Mouse (Mus musculus) brain, embryonic 14.5 days (tissue): ENCODE data around the gene Dll1. TPM values are rescaled to one million over a fixed set of nuclear protein-coding genes. Genes with fewer than 3 reads are reported as not detected.
A peak's percentile ranks its signal among the peaks of the same experiment; 100 is the strongest.

Experiments used
- DNase-seq: peaks from one replicate; pipeline ENCODE4 v3.0.0-alpha.2; 2011; ENCODE audit warnings: low read depth
- CTCF ChIP-seq: fragments of 200-500 bp; IDR thresholded peaks from 2 replicates; pipeline ENCODE4 v1.5.1; 2012; ENCODE audit warnings: inconsistent platforms, mild to moderate bottlenecking, moderate library complexity, borderline replicate concordance; ENCODE audit not compliant: insufficient read depth, insufficient read length; ENCODE audit errors: extremely low read depth
- POLR2A ChIP-seq: fragments of 200-500 bp; IDR thresholded peaks from 2 replicates; pipeline ENCODE4 v1.6.1; 2012; ENCODE audit warnings: mild to moderate bottlenecking, inconsistent platforms, borderline replicate concordance; ENCODE audit not compliant: poor library complexity, insufficient read depth, insufficient read length, severe bottlenecking; ENCODE audit errors: extremely low read depth
- polyA plus RNA-seq: library from polyadenylated mRNA; depleted of rRNA; stranded (reverse); fragments of >200 nt; gene quantifications from 2 replicates; pipeline ENCODE4 v1.2.3, GENCODE M21; 2012; rRNA removed

The Dll1 gene
- polyA plus RNA-seq: 48.4 and 74.1 TPM in 2 replicates

DNA sequence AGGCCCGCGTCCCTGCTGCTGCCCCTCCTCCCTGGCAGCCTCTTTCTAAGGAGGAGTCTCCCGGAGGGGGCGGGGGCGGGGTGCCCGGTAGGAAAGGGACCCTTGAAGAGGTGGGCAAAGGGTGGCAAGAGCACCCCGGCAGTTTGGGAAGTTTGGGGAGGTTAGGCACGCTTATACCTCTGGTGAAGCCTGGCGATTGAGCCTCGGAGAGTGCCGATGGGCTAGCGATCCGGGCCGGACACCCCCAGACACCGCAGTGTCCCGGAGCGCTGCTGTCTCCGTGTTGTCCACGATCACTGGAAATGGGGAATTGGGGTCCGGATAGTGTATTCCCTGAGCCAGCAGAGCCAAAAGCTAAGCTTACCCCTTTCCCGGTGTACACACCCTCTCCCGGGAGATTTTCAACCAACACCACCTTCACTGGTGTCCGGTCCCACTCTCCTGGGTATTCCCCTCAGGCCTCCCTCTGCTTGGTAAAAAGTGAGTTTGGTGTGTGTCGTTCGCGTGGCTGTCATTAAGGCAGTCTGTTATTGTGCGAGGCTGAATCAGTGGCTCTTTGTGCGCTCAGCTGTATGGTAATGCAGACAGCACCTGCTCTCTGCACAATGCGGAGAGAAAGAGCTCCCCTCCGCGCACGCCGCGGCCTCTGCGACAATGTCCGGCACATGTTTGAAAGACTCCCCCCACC, at the start of gene Dll1:
Gene Dll1, minus strand, starts transcription at position 379 of the 688 bp plus-strand sequence.
- TF ChIP-seq CTCF (no peak), POLR2A (peak; percentile 38; the same call in 1 of the 2 replicates)
- DNase-seq: peak; percentile 93

DNA sequence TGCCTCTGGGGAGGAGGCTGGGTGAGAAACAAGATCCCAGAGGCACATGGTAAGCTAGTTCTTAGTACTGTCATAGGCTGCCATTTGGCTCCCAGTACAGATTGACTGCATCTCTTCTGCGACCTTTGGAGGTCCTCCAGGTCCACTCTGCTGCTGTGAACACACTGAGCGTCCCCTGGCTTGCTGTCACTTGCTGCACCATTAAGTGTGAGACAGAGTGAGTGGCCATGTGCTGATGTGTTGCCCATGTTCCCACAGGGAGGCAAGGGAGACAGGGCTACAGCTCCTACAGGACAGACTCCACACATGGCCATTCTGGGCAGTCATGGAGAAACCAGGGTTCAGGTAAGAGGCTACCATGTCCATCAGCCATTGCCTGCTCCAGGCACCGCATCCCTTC, 49.3 kb upstream of the Dll1 start:
- TF ChIP-seq CTCF (no peak), POLR2A (no peak)
- DNase-seq: no peak

DNA sequence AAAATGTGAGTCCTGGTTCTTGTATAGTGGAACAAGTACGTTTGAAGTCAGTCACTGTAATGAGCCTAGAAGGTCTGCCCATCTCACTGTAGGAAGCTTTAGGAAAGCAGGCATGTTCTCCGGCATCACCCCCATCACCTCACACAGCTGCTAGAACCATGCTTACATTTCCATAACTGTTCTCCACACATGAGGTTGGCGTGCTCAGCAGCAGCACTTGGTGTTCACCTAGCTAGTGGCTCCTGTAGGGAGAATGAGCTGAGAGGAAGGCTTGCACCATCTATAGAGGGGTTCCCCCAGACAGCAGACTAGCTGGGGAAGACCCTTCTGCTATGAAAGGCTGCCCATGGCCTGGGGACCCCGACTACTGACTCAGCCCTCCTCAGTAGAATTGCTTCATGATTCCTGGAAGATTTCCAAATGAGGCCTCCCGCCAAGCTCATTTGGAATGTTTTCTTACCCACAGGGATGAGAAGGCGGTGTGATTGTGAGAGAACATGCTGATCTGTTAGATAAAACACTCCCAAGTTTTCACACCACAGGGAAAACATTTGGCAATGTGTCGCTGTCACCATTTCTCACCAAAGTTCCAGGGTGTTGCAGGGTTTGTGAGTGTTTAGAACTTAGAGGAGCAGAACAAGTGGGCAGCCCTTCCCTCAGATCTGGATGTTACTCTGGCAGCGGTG, 46.6 kb upstream of the Dll1 start:
- DNase-seq: peak; percentile 67
- TF ChIP-seq POLR2A (no peak), CTCF (no peak)

DNA sequence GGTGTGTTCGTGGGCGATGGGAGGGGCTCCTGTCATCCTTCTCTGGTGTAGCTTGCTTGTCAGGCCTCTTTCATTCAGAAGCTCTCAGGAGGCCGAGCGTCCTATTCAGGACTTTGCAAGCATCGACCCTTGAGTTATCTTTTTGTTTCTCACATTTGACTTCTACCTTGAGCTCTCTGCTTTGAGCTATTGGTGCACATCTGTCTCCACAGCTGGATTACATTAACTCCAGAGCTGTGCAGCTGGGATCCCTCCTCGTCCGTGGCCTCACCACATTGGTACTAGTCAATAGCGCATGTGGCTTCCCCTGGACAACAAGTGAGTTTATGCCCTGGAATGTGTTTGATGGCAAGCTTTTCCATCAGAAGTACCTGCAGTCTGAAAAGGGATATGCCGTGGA, 46.0 kb upstream of the Dll1 start:
- no peak for DNase-seq
- no peak for TF ChIP-seq CTCF
- no peak for TF ChIP-seq POLR2A

DNA sequence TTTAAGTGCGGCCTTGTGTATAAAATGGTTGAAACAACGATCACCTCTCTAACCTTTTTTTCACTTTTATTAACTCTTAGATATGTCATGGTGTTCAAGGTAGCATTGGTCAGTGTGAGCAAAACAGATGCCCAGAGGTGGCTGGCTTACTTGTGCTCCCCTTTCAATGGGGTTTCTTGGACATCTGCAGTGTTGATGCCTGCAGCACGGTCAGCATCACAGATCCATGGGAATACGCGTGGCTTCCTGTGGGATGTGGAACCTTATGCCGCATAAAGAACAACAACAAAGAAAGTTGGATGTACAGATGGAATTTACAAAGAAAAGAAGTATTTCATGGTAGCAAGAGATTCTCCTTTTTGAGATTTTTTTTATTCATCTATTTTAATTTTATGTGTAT, 44.8 kb upstream of the Dll1 start:
- no peak for DNase-seq
- TF ChIP-seq CTCF: no peak
- TF ChIP-seq POLR2A: no peak

DNA sequence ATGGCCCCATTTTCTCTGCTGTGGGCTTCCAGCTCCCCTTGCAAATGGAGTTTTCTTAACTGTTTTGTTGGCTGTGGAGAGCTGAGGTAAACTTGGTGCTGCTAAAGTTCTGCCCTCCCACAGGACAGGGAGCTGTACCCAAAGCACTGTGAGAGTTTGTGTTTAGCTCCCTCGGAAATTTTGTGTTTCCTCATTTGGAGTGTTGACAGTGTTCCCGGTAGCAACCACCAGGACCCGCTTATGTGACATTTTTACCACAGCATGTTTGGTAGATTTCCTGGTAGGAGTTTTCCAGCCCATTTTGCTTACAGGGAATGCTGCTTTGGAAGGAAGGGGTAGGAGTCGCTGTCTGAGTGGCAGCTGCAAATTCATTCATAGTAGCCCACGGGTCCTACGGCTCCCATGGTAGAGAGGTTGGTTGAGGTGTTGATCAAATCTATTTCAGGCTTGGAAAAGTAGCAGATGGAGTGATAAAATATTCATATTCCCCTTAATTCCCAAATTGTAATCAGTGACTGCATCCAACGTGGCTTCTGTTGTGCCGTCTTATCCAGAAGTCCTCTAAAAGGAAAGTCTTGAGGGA, 43.4 kb upstream of the Dll1 start:
- TF ChIP-seq CTCF (no peak), POLR2A (no peak)
- DNase-seq: peak; percentile 65

GRCm38 (mm10) chr17:15419534-15419933, 42.9 kb upstream of the Dll1 start:
- TF ChIP-seq POLR2A (no peak), CTCF (peak; percentile 12; the same call in 1 of the 2 replicates)
- DNase-seq: no peak

DNA sequence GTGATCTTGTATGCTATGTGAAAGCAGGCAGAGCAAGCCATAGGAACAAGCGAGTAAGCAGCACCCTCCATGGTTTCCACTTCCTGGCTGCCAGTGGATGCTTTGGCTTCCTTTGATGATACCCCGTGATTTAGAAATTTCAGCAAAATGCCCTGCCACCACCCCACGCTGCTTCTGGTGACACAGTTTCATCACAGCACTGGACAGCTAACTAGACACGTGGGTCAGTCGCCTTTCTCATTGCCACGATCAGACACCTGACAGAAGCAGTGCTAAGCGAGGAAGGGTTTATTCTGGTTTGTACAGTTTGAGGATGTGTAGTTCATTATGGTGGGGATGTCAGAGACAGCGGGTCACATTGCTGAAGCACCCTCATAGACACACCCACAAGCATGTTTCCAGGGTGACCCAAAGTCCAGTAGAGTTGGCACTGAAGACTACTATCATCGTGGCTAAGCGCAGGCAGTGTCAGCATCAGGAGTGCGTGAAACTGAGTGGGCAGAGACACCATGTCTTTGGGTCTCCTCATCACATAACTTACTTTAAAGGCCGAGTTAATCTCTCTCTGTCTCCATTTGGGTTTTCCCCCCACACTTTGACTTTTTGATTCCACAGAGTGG, 40.0 kb upstream of the Dll1 start:
- TF ChIP-seq POLR2A: no peak
- no peak for TF ChIP-seq CTCF
- no peak for DNase-seq

DNA sequence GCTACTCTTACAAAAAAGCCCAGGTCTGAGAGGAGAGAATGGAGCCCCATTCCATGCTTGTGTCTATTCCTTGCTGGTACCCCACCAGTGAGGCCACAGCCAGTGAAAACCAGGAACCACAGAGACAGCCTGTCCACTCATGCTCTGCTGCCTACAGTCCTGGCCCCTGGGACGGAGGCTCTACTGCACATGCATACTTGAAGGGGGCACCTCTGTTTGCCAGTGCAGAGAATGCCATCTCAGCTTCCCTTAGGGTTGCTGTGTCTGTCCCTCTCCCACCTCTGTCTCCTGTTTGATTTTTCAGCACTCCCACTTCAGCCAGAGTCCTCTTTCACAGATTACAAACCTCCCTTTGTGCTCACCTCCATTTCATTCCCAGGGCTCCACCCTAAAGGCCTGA, 34.2 kb upstream of the Dll1 start:
- TF ChIP-seq POLR2A (no peak), CTCF (no peak)
- DNase-seq: no peak

DNA sequence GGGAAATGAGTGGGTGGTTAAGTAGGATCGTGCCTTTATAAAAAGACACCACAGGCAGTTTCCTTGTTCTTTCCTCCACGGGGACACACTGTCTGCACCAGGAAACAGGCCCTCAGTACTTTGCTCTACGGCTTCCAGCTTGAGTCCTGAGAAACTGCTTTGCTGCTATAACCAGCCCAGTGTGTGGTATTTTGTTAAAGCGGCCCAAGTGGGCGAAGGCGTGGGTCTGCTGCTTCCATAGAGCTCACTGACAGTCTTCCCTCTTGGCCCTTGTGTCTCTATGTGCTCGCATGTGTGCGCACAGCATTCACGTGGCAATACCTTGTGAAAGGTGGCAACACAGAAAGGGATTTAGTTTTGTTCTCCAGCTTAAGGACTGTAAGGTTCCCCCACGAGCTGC, 32.6 kb upstream of the Dll1 start:
- TF ChIP-seq POLR2A (no peak), CTCF (no peak)
- no peak for DNase-seq

GRCm38 (mm10) chr17:15406576-15406975, 29.9 kb upstream of the Dll1 start:
- TF ChIP-seq CTCF (no peak), POLR2A (no peak)
- no peak for DNase-seq

DNA sequence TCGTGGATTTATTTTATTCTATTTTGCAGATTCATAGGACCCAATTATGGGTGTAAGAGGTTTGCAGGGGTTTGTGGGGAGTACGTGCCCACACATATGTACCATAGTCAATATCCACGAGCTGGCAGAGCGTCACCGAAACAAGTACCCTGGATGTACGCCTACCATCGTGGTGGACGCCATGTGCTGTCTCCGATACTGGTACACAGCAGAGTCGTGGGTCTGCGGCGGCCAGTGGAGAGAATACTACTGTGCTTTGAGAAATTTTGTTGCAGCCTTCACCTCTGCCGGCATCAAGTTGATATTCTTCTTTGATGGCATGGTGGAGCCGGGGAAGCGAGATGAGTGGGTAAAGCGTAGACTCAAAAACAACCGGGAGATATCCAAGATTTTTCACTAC, 25.0 kb upstream of the Dll1 start:
- TF ChIP-seq POLR2A (no peak), CTCF (no peak)
- no peak for DNase-seq
